Mouse (Mus musculus): ENCODE measurements around the gene Vamp1. TPM values are rescaled to one million over a fixed set of nuclear protein-coding genes. Genes with fewer than 3 reads are reported as not detected.

Gene Vamp1
- polyA plus RNA-seq, 2 experiments: 2.4 to 16.2 TPM

- Histone ChIP-seq H3K4me3 (replicated peaks; ENCODE audit: low read length) (no peak overlapping the region), H3K9ac (ENCODE audit: low read depth, low read length, severe bottlenecking) (no peak overlapping the region), H3K27me3 (ENCODE audit: control insufficient read depth, insufficient read depth, low read length) (no peaks in the 10 kb centered on the region), H3K4me2 (replicated peaks; ENCODE audit: low read depth, low read length, severe bottlenecking) (no peak overlapping the region), H3K27ac (replicated peaks; ENCODE audit: low read depth, low read length) (no peak overlapping the region), H3K4me1 (ENCODE audit: control insufficient read depth, insufficient read depth, low read length) (peaks cover 3% of the 10 kb centered on the region), H3K36me3 (ENCODE audit: control insufficient read depth, insufficient read depth, low read length) (peaks cover 97% of the 10 kb centered on the region), H3K9me3 (ENCODE audit: control insufficient read depth, low read length) (no peaks in the 10 kb centered on the region)
- DNase-seq (ENCODE audit: low spot score) (no peak), ATAC-seq (ENCODE audit: low FRiP score, low read depth) (no peak)
- TF ChIP-seq POLR2A (IDR thresholded peaks at IDR 0.05; ENCODE audit: borderline replicate concordance, extremely low read depth, insufficient read depth, insufficient read length): no peak
- 89% methylated on average over 2 of the region's 2 CpGs for WGBS
Observed at GRCm38 (mm10) chr6:125172474-125172873, 42.9 kb upstream of the Vamp1 start.

- 94% methylated on average over 7 of the region's 7 CpGs for WGBS
- peaks cover 97% of the 10 kb centered on the region for H3K36me3 ChIP-seq (ENCODE audit: control insufficient read depth, insufficient read depth, low read length)
- H3K27me3 ChIP-seq (ENCODE audit: control insufficient read depth, insufficient read depth, low read length): no peaks in the 10 kb centered on the region
- no peaks in the 10 kb centered on the region for H3K4me1 ChIP-seq (ENCODE audit: control insufficient read depth, insufficient read depth, low read length)
- H3K9me3 ChIP-seq (ENCODE audit: control insufficient read depth, low read length): no peaks in the 10 kb centered on the region
- no peak overlapping the region for H3K4me3 ChIP-seq (replicated peaks; ENCODE audit: low read length)
- H3K9ac ChIP-seq (ENCODE audit: low read depth, low read length, severe bottlenecking): no peak overlapping the region
- no peak for TF ChIP-seq POLR2A (IDR thresholded peaks at IDR 0.05; ENCODE audit: borderline replicate concordance, extremely low read depth, insufficient read depth, insufficient read length)
- no peak overlapping the region for H3K4me2 ChIP-seq (replicated peaks; ENCODE audit: low read depth, low read length, severe bottlenecking)
- DNase-seq (ENCODE audit: low spot score): no peak
- no peak for ATAC-seq (ENCODE audit: low FRiP score, low read depth)
- H3K27ac ChIP-seq (replicated peaks; ENCODE audit: low read depth, low read length): no peak overlapping the region
Observed at GRCm38 (mm10) chr6:125173256-125173655, 42.1 kb upstream of the Vamp1 start.

GRCm38 (mm10) chr6:125175469-125175868, 39.9 kb upstream of the Vamp1 start:
- Histone ChIP-seq H3K9me3 (ENCODE audit: control insufficient read depth, low read length) (no peaks in the 10 kb centered on the region), H3K4me1 (ENCODE audit: control insufficient read depth, insufficient read depth, low read length) (no peaks in the 10 kb centered on the region), H3K4me3 (replicated peaks; ENCODE audit: low read length) (no peak overlapping the region), H3K27ac (replicated peaks; ENCODE audit: low read depth, low read length) (no peak overlapping the region), H3K36me3 (ENCODE audit: control insufficient read depth, insufficient read depth, low read length) (peaks cover 95% of the 10 kb centered on the region), H3K27me3 (ENCODE audit: control insufficient read depth, insufficient read depth, low read length) (no peaks in the 10 kb centered on the region), H3K4me2 (replicated peaks; ENCODE audit: low read depth, low read length, severe bottlenecking) (no peak overlapping the region), H3K9ac (ENCODE audit: low read depth, low read length, severe bottlenecking) (no peak overlapping the region)
- TF ChIP-seq POLR2A (IDR thresholded peaks at IDR 0.05; ENCODE audit: borderline replicate concordance, extremely low read depth, insufficient read depth, insufficient read length): no peak
- 96% methylated on average over 5 of the region's 5 CpGs for WGBS
- ATAC-seq (ENCODE audit: low FRiP score, low read depth): no peak
- DNase-seq (ENCODE audit: low spot score): no peak

GRCm38 (mm10) chr6:125179601-125180000, 35.8 kb upstream of the Vamp1 start:
- no peak for TF ChIP-seq POLR2A (IDR thresholded peaks at IDR 0.05; ENCODE audit: borderline replicate concordance, extremely low read depth, insufficient read depth, insufficient read length)
- WGBS: 90% methylated on average over 7 of the region's 7 CpGs
- peaks cover 98% of the 10 kb centered on the region for H3K36me3 ChIP-seq (ENCODE audit: control insufficient read depth, insufficient read depth, low read length)
- H3K4me1 ChIP-seq (ENCODE audit: control insufficient read depth, insufficient read depth, low read length): no peaks in the 10 kb centered on the region
- H3K9ac ChIP-seq (ENCODE audit: low read depth, low read length, severe bottlenecking): no peak overlapping the region
- H3K9me3 ChIP-seq (ENCODE audit: control insufficient read depth, low read length): no peaks in the 10 kb centered on the region
- DNase-seq (ENCODE audit: low spot score) (no peak), ATAC-seq (ENCODE audit: low FRiP score, low read depth) (no peak)
- H3K4me2 ChIP-seq (replicated peaks; ENCODE audit: low read depth, low read length, severe bottlenecking): no peak overlapping the region
- no peaks in the 10 kb centered on the region for H3K27me3 ChIP-seq (ENCODE audit: control insufficient read depth, insufficient read depth, low read length)
- H3K4me3 ChIP-seq (replicated peaks; ENCODE audit: low read length): no peak overlapping the region
- H3K27ac ChIP-seq (replicated peaks; ENCODE audit: low read depth, low read length): no peak overlapping the region

- Histone ChIP-seq H3K4me1 (ENCODE audit: control insufficient read depth, insufficient read depth, low read length) (no peaks in the 10 kb centered on the region), H3K9ac (ENCODE audit: low read depth, low read length, severe bottlenecking) (no peak overlapping the region), H3K4me3 (replicated peaks; ENCODE audit: low read length) (no peak overlapping the region), H3K9me3 (ENCODE audit: control insufficient read depth, low read length) (no peaks in the 10 kb centered on the region), H3K36me3 (ENCODE audit: control insufficient read depth, insufficient read depth, low read length) (peaks cover 98% of the 10 kb centered on the region), H3K4me2 (replicated peaks; ENCODE audit: low read depth, low read length, severe bottlenecking) (no peak overlapping the region), H3K27ac (replicated peaks; ENCODE audit: low read depth, low read length) (no peak overlapping the region), H3K27me3 (ENCODE audit: control insufficient read depth, insufficient read depth, low read length) (no peaks in the 10 kb centered on the region)
- ATAC-seq (ENCODE audit: low FRiP score, low read depth) (no peak), DNase-seq (ENCODE audit: low spot score) (no peak)
- WGBS: 89% methylated on average over 5 of the region's 5 CpGs
- no peak for TF ChIP-seq POLR2A (IDR thresholded peaks at IDR 0.05; ENCODE audit: borderline replicate concordance, extremely low read depth, insufficient read depth, insufficient read length)
Observed at GRCm38 (mm10) chr6:125182133-125182532, 33.2 kb upstream of the Vamp1 start.

GRCm38 (mm10) chr6:125186203-125186602, 29.1 kb upstream of the Vamp1 start:
- no peak for ATAC-seq (ENCODE audit: low FRiP score, low read depth)
- H3K27me3 ChIP-seq (ENCODE audit: control insufficient read depth, insufficient read depth, low read length): no peaks in the 10 kb centered on the region
- no peak for TF ChIP-seq POLR2A (IDR thresholded peaks at IDR 0.05; ENCODE audit: borderline replicate concordance, extremely low read depth, insufficient read depth, insufficient read length)
- H3K9ac ChIP-seq (ENCODE audit: low read depth, low read length, severe bottlenecking): no peak overlapping the region
- no peak for DNase-seq (ENCODE audit: low spot score)
- H3K27ac ChIP-seq (replicated peaks; ENCODE audit: low read depth, low read length): no peak overlapping the region
- no peak overlapping the region for H3K4me3 ChIP-seq (replicated peaks; ENCODE audit: low read length)
- no peaks in the 10 kb centered on the region for H3K4me1 ChIP-seq (ENCODE audit: control insufficient read depth, insufficient read depth, low read length)
- 90% methylated on average over 10 of the region's 10 CpGs for WGBS
- H3K4me2 ChIP-seq (replicated peaks; ENCODE audit: low read depth, low read length, severe bottlenecking): no peak overlapping the region
- H3K36me3 ChIP-seq (ENCODE audit: control insufficient read depth, insufficient read depth, low read length): peaks cover 85% of the 10 kb centered on the region
- no peaks in the 10 kb centered on the region for H3K9me3 ChIP-seq (ENCODE audit: control insufficient read depth, low read length)
